Mouse (Mus musculus) thymus, postnatal 36 days (tissue): ENCODE results near the gene Adam30.

Experiments
- DNase-seq, 2 experiments: peaks; one replicate each; pipeline ENCODE4 v3.0.0; 2022; ENCODE audit warnings: mixed read lengths in 2 of 2

Gene Adam30

GRCm38 (mm10) chr3:98187777-98188176, 27.3 kb downstream of the Adam30 start:
- DNase-seq: no peak

GRCm38 (mm10) chr3:98197711-98198532, 37.5 kb downstream of the Adam30 start:
- DNase-seq: no peak

DNA sequence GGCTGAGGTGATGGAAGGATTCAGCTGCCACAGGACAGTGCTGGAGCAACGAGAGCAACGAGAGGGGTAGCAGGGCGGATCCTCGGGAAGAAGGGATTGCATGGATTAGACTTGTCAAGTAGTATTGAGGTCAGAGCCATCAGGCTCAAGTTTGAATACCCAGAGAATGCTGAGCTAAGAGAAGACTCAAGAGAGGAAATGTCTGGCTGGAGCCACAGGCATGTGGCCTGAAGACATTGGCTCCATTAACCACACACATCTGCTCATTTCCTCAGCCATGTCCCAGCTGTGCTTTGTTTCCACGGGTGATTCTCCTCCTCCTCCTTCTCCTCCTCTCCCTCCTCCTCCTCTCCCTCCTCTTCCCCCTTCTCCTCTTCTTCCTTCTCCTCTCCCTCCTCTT, 39.3 kb downstream of the Adam30 start:
- no peak for DNase-seq

DNA sequence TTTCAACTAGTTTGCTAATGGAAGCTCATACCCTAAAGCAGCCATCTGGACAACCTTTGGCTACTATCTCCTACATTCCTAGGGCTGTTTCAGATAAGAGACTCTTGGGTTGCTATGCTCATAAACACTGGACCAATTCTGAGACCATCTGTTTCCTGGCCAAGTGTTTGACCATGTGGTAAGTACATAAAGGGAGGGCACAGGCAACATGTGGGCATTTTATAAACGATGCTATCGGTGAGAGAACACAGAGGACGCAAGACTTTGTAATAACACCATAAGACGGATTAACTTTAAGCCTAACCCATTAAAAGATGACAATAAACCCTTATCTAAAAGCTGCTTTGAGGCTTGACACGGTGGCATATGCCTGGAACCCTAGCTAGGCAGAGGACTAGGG, 42.9 kb downstream of the Adam30 start:
- no peak for DNase-seq

GRCm38 (mm10) chr3:98206977-98207376, 46.5 kb downstream of the Adam30 start:
- no peak for DNase-seq

GRCm38 (mm10) chr3:98209161-98209560, 48.7 kb downstream of the Adam30 start:
- no peak for DNase-seq

DNA sequence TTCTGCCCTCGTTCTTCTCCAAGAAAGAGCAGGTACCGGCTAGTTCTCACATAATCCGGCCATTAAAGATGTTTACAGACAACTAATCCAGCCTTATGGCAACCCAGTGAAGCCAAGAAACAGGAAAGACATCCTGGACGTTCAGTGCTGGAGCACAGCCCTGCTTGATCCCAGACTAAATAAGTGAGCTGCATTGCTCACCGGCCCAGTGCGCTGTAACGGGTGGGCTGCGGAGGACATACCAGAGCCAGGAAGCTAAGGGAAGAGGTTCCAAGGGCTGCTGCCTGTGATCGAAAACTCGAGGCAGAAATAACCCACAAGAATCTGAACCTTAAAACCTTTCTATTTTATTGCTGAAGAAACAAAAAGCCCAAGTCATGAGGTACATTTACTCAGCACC, 50.4 kb downstream of the Adam30 start:
- DNase-seq: no peak

DNA sequence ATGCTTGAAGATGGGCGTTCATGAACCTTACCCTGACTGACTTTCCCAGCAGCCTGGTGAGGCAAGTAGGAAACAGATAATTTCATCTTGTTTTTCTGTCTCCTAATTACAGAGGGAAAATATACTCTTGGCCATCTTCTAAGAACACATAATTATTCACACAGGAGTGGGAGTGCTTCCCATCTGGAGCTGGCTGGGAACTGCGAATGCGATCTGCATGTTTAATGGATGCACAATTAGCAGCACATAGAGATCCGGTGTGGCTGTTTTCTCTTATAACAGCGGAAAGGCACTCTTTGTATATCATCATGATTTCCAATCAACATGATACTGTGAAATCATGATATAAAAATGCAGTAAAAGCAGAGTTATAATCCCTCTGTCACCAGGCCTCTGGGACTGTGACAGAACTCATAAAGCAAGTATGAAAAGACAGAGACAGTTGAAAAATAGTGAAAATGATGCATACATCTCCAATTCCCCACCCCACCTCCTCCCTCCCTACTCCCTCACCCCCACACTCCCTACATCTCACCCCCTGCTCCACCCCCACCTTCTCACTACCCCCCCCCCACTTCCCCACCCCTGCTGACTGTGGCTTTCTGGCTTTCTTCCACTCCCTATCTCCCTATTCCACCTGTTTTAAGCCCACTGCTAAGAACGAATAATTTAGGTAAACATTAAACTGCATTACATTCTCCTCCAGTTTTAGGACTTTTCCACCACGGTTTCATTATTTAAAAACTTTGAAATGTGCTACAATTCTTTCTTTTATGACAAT, 51.1 kb downstream of the Adam30 start:
- DNase-seq: no peak
